Mouse (Mus musculus): ENCODE data around the gene Tceanc2. TPM values are rescaled to one million over a fixed set of nuclear protein-coding genes. Genes with fewer than 3 reads are reported as not detected.

Tceanc2 gene
- total and polyA plus RNA-seq, 2 experiments from 2014 or later = 12.1 to 33.4 TPM

DNA sequence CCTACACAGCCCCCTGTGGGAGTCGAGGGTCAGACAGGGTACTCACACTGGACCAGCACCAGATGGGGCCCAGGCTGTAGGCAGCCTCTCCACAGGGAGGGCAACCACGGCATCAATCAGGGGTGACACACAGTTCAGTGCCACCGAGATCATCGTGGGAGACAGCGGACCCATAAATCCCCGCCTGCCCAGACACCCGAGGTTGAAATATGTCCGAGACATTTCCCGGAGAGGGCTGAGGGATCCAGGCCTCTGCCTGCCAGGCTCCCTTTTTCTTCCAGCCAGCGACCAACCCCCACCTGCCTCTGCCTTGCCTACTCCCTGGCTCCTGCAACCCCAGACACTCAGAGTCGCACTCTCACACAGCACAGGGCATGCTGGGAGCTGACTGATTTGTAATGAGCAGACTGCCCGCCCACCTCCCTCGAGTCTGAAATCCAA is 70.6 kb downstream of the Tceanc2 start:
- H3K4me3 ChIP-seq (ENCODE audit: low read depth, low read length) = no peak overlapping the region
- DNase-seq (ENCODE audit: low spot score) = no peak
- H3K36me3 ChIP-seq (ENCODE audit: insufficient read depth, low read length) = no peaks in the 10 kb centered on the region
- ATAC-seq (ENCODE audit: low FRiP score) = no peak
- TF ChIP-seq CTCF (IDR thresholded peaks at IDR 0.05) = no peak
- no peak overlapping the region for H3K4me2 ChIP-seq (ENCODE audit: low read depth, low read length, poor library complexity, severe bottlenecking)
- no peaks in the 10 kb centered on the region for H3K4me1 ChIP-seq (ENCODE audit: insufficient read depth, low read length)
- WGBS = 46% methylated on average over 13 of the region's 13 CpGs
- no peak overlapping the region for H3K9ac ChIP-seq (replicated peaks; ENCODE audit: low read length, poor library complexity, severe bottlenecking)
- H3K27ac ChIP-seq (ENCODE audit: low read depth, low read length) = no peak overlapping the region
- H3K27me3 ChIP-seq (ENCODE audit: insufficient read depth, low read length) = no peaks in the 10 kb centered on the region
- H3K9me3 ChIP-seq (ENCODE audit: low read length) = no peaks in the 10 kb centered on the region

DNA sequence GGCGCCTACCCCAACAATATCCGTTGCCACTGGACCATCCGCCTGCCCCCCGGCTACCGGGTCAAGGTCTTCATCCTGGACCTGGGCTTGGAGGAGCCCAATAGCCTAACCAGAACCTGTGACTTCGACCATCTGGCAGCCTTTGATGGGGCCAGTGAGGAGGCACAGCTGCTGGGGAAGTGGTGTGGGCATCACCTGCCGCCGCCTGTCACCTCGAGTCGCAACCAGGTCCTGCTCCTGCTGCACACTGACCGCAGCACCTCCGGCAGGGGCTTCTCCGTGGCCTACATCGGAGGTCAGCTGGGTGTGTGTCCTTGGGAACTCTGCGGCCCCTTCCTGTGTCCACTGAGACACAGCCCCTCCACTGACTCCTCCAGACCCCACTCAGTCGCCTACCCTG is 72.1 kb downstream of the Tceanc2 start:
- H3K36me3 ChIP-seq (ENCODE audit: insufficient read depth, low read length) = no peaks in the 10 kb centered on the region
- WGBS = 95% methylated on average over 16 of the region's 16 CpGs
- H3K27ac ChIP-seq (ENCODE audit: low read depth, low read length) = no peak overlapping the region
- no peaks in the 10 kb centered on the region for H3K4me1 ChIP-seq (ENCODE audit: insufficient read depth, low read length)
- H3K4me3 ChIP-seq (ENCODE audit: low read depth, low read length) = no peak overlapping the region
- H3K9me3 ChIP-seq (ENCODE audit: low read length) = no peaks in the 10 kb centered on the region
- no peak for TF ChIP-seq CTCF (IDR thresholded peaks at IDR 0.05)
- no peaks in the 10 kb centered on the region for H3K27me3 ChIP-seq (ENCODE audit: insufficient read depth, low read length)
- H3K9ac ChIP-seq (replicated peaks; ENCODE audit: low read length, poor library complexity, severe bottlenecking) = no peak overlapping the region
- ATAC-seq (ENCODE audit: low FRiP score) (no peak), DNase-seq (ENCODE audit: low spot score) (no peak)
- no peak overlapping the region for H3K4me2 ChIP-seq (ENCODE audit: low read depth, low read length, poor library complexity, severe bottlenecking)

DNA sequence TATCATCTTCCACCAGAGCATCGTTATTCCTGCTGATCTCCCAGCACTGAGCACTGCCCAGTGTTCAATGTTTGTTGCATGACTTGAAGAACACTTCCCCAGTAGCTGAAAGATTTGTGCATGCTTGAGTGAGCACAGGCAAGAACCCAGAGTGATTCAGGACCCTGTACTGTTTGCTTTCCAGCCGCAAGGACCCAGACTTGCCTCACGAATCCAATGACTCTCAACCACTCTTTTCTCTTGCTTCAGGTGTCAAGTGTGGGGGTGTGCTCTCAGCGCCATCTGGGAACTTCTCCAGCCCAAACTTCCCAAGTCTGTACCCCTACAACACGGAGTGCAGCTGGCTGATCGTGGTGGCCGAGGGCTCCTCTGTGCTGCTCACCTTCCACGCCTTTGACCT is 76.7 kb downstream of the Tceanc2 start:
- DNase-seq (ENCODE audit: low spot score) = no peak
- no peaks in the 10 kb centered on the region for H3K9me3 ChIP-seq (ENCODE audit: low read length)
- H3K9ac ChIP-seq (replicated peaks; ENCODE audit: low read length, poor library complexity, severe bottlenecking) = no peak overlapping the region
- H3K27me3 ChIP-seq (ENCODE audit: insufficient read depth, low read length) = no peaks in the 10 kb centered on the region
- TF ChIP-seq CTCF (IDR thresholded peaks at IDR 0.05) = no peak
- no peak for ATAC-seq (ENCODE audit: low FRiP score)
- H3K4me3 ChIP-seq (ENCODE audit: low read depth, low read length) = no peak overlapping the region
- H3K4me2 ChIP-seq (ENCODE audit: low read depth, low read length, poor library complexity, severe bottlenecking) = no peak overlapping the region
- H3K27ac ChIP-seq (ENCODE audit: low read depth, low read length) = no peak overlapping the region
- no peaks in the 10 kb centered on the region for H3K36me3 ChIP-seq (ENCODE audit: insufficient read depth, low read length)
- H3K4me1 ChIP-seq (ENCODE audit: insufficient read depth, low read length) = no peaks in the 10 kb centered on the region
- WGBS = 74% methylated on average over 8 of the region's 8 CpGs

DNA sequence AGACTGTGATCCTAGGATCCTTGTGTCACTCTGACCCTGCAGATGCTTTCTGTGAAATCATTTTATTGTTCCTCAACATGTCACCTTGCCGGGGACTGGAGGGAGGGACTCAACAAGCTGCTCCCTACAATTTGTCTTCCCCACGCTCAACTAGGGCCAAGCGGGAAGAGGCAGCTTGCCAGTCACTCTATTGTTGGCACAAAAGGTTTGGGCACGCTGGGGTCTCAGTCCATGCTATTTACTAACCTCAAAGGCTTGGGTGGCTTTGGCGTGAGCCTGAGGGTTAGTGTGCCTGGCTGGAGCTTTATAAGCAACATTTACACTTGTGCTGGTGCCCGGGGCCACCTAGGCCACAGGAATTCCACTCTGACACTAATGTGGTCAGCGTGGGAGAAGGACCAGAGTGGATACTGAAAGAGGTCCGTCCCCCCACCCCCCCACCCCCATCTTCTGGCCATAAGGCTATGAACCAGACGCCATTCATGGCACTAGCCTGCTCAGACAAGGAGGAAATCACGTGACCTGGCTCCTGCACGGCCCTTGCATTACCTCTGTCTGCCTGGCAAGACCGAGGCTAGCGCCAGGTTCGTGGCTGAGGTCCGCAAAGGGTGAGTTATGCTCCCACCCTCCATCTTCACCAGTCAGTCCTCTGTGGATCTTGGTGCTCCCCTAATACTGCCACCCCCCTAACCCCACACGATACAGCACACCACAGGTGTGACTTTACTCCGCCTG is 80.0 kb downstream of the Tceanc2 start:
- no peaks in the 10 kb centered on the region for H3K27me3 ChIP-seq (ENCODE audit: insufficient read depth, low read length)

DNA sequence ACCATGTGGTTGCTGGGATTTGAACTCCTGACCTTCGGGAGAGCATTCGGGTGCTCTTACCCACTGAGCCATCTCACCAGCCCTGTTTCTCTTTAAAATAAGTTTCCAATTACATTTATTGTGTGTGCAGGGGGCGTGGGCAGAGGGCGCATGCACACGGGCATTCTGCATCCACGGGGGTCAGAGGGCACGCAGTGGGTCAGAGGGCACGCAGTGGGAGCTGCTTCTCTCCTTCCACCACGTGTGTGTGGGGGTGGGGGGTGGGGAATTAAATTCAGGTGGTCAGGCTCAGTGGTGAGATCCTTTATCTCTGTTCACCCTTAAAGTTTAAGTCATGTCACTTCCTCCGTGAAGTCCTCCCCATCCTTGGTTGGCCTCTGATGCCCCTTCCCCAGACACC is 80.5 kb downstream of the Tceanc2 start:
- TF ChIP-seq CTCF (IDR thresholded peaks at IDR 0.05) = no peak
- no peak for ATAC-seq (ENCODE audit: low FRiP score)

More for the DNA sequence above, 80.0 kb downstream of the Tceanc2 start:
- 77% methylated on average over 17 of the region's 17 CpGs for WGBS
- no peaks in the 10 kb centered on the region for H3K36me3 ChIP-seq (ENCODE audit: insufficient read depth, low read length)
- ATAC-seq (ENCODE audit: low FRiP score) (no peak), DNase-seq (ENCODE audit: low spot score) (no peak)
- no peak for TF ChIP-seq CTCF (IDR thresholded peaks at IDR 0.05)
- H3K4me2 ChIP-seq (ENCODE audit: low read depth, low read length, poor library complexity, severe bottlenecking) = no peak overlapping the region
- no peak overlapping the region for H3K4me3 ChIP-seq (ENCODE audit: low read depth, low read length)
- H3K4me1 ChIP-seq (ENCODE audit: insufficient read depth, low read length) = no peaks in the 10 kb centered on the region
- no peak overlapping the region for H3K27ac ChIP-seq (ENCODE audit: low read depth, low read length)
- H3K9me3 ChIP-seq (ENCODE audit: low read length) = no peaks in the 10 kb centered on the region
- no peak overlapping the region for H3K9ac ChIP-seq (replicated peaks; ENCODE audit: low read length, poor library complexity, severe bottlenecking)

DNA sequence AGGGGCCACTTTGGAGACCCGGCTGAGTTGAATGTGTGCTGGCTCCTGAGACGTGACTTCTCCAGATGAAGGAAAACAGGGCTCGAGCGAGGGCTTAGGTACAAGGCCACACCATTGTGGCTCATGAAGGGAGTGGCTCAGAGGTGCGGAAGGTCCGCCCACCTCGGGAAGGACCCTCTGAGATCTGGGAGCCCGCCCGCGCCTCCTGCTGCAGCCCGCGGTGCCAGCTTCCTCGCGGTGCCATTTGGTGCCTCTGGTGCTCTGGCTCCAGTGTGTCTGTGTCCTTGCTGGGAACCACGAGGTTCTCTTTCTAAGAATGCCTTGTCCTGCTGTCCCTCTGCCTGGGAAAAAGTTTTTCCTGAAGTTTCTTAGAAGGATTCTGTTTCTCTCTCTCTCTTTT is 81.0 kb downstream of the Tceanc2 start:
- no peak for DNase-seq (ENCODE audit: low spot score)
- Histone ChIP-seq H3K4me2 (ENCODE audit: low read depth, low read length, poor library complexity, severe bottlenecking) (no peak overlapping the region), H3K27me3 (ENCODE audit: insufficient read depth, low read length) (no peaks in the 10 kb centered on the region), H3K4me3 (ENCODE audit: low read depth, low read length) (no peak overlapping the region), H3K27ac (ENCODE audit: low read depth, low read length) (no peak overlapping the region), H3K9me3 (ENCODE audit: low read length) (no peaks in the 10 kb centered on the region), H3K4me1 (ENCODE audit: insufficient read depth, low read length) (no peaks in the 10 kb centered on the region), H3K36me3 (ENCODE audit: insufficient read depth, low read length) (no peaks in the 10 kb centered on the region), H3K9ac (replicated peaks; ENCODE audit: low read length, poor library complexity, severe bottlenecking) (no peak overlapping the region)
- no peak for ATAC-seq (ENCODE audit: low FRiP score)
- WGBS = 64% methylated on average over 15 of the region's 15 CpGs
- TF ChIP-seq CTCF (IDR thresholded peaks at IDR 0.05) = no peak

More for the DNA sequence above, 80.5 kb downstream of the Tceanc2 start:
- no peaks in the 10 kb centered on the region for H3K4me1 ChIP-seq (ENCODE audit: insufficient read depth, low read length)
- H3K27ac ChIP-seq (ENCODE audit: low read depth, low read length) = no peak overlapping the region
- no peak overlapping the region for H3K9ac ChIP-seq (replicated peaks; ENCODE audit: low read length, poor library complexity, severe bottlenecking)
- no peak overlapping the region for H3K4me2 ChIP-seq (ENCODE audit: low read depth, low read length, poor library complexity, severe bottlenecking)
- 78% methylated on average over 10 of the region's 10 CpGs for WGBS
- no peaks in the 10 kb centered on the region for H3K9me3 ChIP-seq (ENCODE audit: low read length)
- no peaks in the 10 kb centered on the region for H3K36me3 ChIP-seq (ENCODE audit: insufficient read depth, low read length)
- no peak overlapping the region for H3K4me3 ChIP-seq (ENCODE audit: low read depth, low read length)
- DNase-seq (ENCODE audit: low spot score) = no peak
- H3K27me3 ChIP-seq (ENCODE audit: insufficient read depth, low read length) = no peaks in the 10 kb centered on the region

Measured in midbrain, postnatal 0 days (tissue).